10 mouse cellular contexts compared by ENCODE assay signal in the genomic region with DNA sequence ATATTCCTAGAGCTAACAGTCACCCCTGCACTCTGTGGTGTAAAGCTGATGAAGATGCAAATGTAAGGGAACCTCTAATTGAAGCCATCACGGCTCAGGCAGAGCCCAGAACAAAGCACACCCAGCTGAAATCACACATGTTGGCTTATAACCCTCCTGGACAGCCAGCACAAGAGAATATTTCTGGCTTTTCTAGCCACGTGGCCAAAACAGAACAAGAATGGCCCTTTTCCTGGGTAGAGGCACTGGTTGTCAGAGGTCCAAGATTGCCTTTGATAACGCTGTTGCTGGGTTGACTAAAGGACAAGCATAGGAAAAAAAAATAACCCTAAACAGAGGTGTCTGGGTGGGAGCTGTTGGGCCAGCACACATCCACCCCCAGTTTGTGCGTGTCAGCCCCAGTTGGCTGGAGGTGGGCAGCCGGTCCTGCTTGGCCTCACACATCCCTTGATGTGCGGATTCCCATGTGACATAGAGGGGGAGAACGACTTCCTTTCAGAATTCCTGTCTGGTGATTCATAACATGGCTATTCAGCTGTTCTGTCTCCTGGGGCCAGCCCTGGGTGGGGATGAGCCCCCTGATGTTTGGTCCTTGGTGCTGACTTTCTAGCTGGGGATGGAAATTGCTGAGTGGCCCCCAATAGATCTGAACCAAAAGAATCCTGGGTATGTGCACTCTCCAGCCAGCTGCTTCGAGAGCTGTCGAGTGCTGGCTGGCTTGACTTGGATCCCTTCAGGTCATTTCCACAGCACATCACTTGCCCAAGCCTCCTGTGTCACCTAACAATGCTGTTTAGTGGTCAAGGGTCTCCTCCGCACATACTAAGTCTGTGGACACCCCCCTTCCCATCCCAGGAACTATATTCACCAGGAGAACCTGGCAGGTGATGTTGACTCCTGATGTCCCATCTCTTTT.
DNase-seq lines count a peak whose midpoint lies in the region; ATAC-seq and TF ChIP-seq lines count a peak whose summit lies in the region.
"Had no signal": no experiment of that assay in that cellular context is flagged by ENCODE, and none has a peak within 500 bp of the region (broad histone marks: within the 10 kb centered on the region; RNA-seq: fewer than 3 reads in every experiment).

No protein-coding gene starts in this region.

- no peaks in the 10 kb centered on the region for H3K36me3 ChIP-seq in intestine, embryonic 14.5 days (ENCODE audit: control insufficient read depth, insufficient read depth, low read length)
- H3K36me3 ChIP-seq in intestine, postnatal 0 days (ENCODE audit: control insufficient read depth, insufficient read depth) = no peaks in the 10 kb centered on the region
- H3K36me3 ChIP-seq in heart, embryonic 10.5 days = no peaks in the 10 kb centered on the region
- no peaks in the 10 kb centered on the region for H3K36me3 ChIP-seq in kidney, postnatal 0 days (ENCODE audit: insufficient read depth, low read length)
- H3K36me3 ChIP-seq in stomach, embryonic 14.5 days (ENCODE audit: control insufficient read depth, insufficient read depth, low read length) = no peaks in the 10 kb centered on the region
- H3K36me3 ChIP-seq in midbrain, embryonic 13.5 days = no peaks in the 10 kb centered on the region
- H3K36me3 ChIP-seq: liver, embryonic 13.5 days; neural tube, embryonic 13.5 days had no signal

- no peak overlapping the region for H3K4me2 ChIP-seq in intestine, embryonic 14.5 days (ENCODE audit: low read length)
- H3K4me2 ChIP-seq in intestine, postnatal 0 days (replicated peaks; ENCODE audit: low read depth) = no peak overlapping the region
- no peak overlapping the region for H3K4me2 ChIP-seq in kidney, postnatal 0 days (ENCODE audit: low read length)
- no peak overlapping the region for H3K4me2 ChIP-seq in stomach, embryonic 14.5 days (replicated peaks; ENCODE audit: low read depth, low read length)
- H3K4me2 ChIP-seq in midbrain, embryonic 13.5 days (replicated peaks) = no peak overlapping the region
- H3K4me2 ChIP-seq: liver, embryonic 13.5 days; neural tube, embryonic 13.5 days had no signal

- H3K4me1 ChIP-seq in intestine, embryonic 14.5 days (replicated peaks; ENCODE audit: control insufficient read depth, insufficient read depth, low read length) = peaks cover 15% of the 10 kb centered on the region
- H3K4me1 ChIP-seq in intestine, postnatal 0 days (replicated peaks; ENCODE audit: control insufficient read depth, insufficient read depth, low read length) = no peaks in the 10 kb centered on the region
- H3K4me1 ChIP-seq in heart, embryonic 10.5 days = peaks cover 13% of the 10 kb centered on the region
- H3K4me1 ChIP-seq in kidney, postnatal 0 days (replicated peaks; ENCODE audit: insufficient read depth, low read length) = peaks cover 6% of the 10 kb centered on the region; the same call in 1 of the 2 replicates
- peaks cover 10% of the 10 kb centered on the region for H3K4me1 ChIP-seq in stomach, embryonic 14.5 days (ENCODE audit: control insufficient read depth, insufficient read depth, low read length)
- H3K4me1 ChIP-seq in midbrain, embryonic 13.5 days (replicated peaks) = no peaks in the 10 kb centered on the region
- H3K4me1 ChIP-seq: liver, embryonic 13.5 days; neural tube, embryonic 13.5 days had no signal

- no peaks in the 10 kb centered on the region for H3K9me3 ChIP-seq in intestine, embryonic 14.5 days (ENCODE audit: control insufficient read depth, low read length)
- H3K9me3 ChIP-seq in intestine, postnatal 0 days (ENCODE audit: control insufficient read depth) = no peaks in the 10 kb centered on the region
- no peaks in the 10 kb centered on the region for H3K9me3 ChIP-seq in heart, embryonic 10.5 days
- no peaks in the 10 kb centered on the region for H3K9me3 ChIP-seq in kidney, postnatal 0 days (replicated peaks; ENCODE audit: low read length)
- no peaks in the 10 kb centered on the region for H3K9me3 ChIP-seq in stomach, embryonic 14.5 days (ENCODE audit: control insufficient read depth, low read depth, low read length)
- H3K9me3 ChIP-seq in midbrain, embryonic 13.5 days = no peaks in the 10 kb centered on the region
- H3K9me3 ChIP-seq: liver, embryonic 13.5 days; neural tube, embryonic 13.5 days had no signal

- no peak overlapping the region for H3K4me3 ChIP-seq in intestine, embryonic 14.5 days (ENCODE audit: low read depth, low read length)
- H3K4me3 ChIP-seq in intestine, postnatal 0 days (ENCODE audit: low read depth, low read length) = no peak overlapping the region
- no peak overlapping the region for H3K4me3 ChIP-seq in heart, embryonic 10.5 days
- H3K4me3 ChIP-seq in kidney, postnatal 0 days (replicated peaks; ENCODE audit: low read depth, low read length) = no peak overlapping the region
- H3K4me3 ChIP-seq in stomach, embryonic 14.5 days (ENCODE audit: low read depth, low read length) = no peak overlapping the region
- H3K4me3 ChIP-seq in midbrain, embryonic 13.5 days (replicated peaks) = no peak overlapping the region
- H3K4me3 ChIP-seq: liver, embryonic 13.5 days; neural tube, embryonic 13.5 days had no signal

- peak overlapping the region; percentile 44 for H3K27ac ChIP-seq in intestine, embryonic 14.5 days (ENCODE audit: low read depth)
- H3K27ac ChIP-seq in intestine, postnatal 0 days (ENCODE audit: low read depth, low read length) = no peak overlapping the region
- H3K27ac ChIP-seq in heart, embryonic 10.5 days = peak overlapping the region; percentile 31; the same call in 1 of the 2 replicates
- H3K27ac ChIP-seq in kidney, postnatal 0 days = peak overlapping the region; percentile 51
- peak overlapping the region; percentile 23; the same call in 1 of the 2 replicates for H3K27ac ChIP-seq in stomach, embryonic 14.5 days (ENCODE audit: low read length)
- H3K27ac ChIP-seq in midbrain, embryonic 13.5 days = no peak overlapping the region
- H3K27ac ChIP-seq: liver, embryonic 13.5 days; neural tube, embryonic 13.5 days had no signal

- TF ChIP-seq CTCF in intestine, postnatal 0 days (IDR thresholded peaks at IDR 0.05; ENCODE audit: low read depth) = no peak
- no peak for TF ChIP-seq CTCF in kidney, postnatal 0 days (IDR thresholded peaks at IDR 0.05; ENCODE audit: low read depth)

- peak; percentile 56 for DNase-seq in intestine, embryonic 14.5 days (ENCODE audit: low spot score)
- no peak for DNase-seq in heart, embryonic 10.5 days (ENCODE audit: low spot score)
- DNase-seq in kidney, postnatal 0 days (ENCODE audit: low spot score) = peak; percentile 76
- no peak for DNase-seq in natural killer cell, adult 2 months (ENCODE audit: low spot score in 2 of 2)
- no peak for DNase-seq in spleen, adult 18-20 months
- DNase-seq: liver, embryonic 13.5 days had no signal

- WGBS in intestine, embryonic 14.5 days = 41% methylated on average over 10 of the region's 10 CpGs
- WGBS in intestine, postnatal 0 days = 50% methylated on average over 10 of the region's 10 CpGs
- 38% methylated on average over 10 of the region's 10 CpGs for WGBS in heart, embryonic 10.5 days
- 38% methylated on average over 10 of the region's 10 CpGs for WGBS in kidney, postnatal 0 days
- 46% methylated on average over 10 of the region's 10 CpGs for WGBS in stomach, embryonic 14.5 days
- whole genome bisulfite sequencing in midbrain, embryonic 13.5 days = 79% methylated on average over 10 of the region's 10 CpGs

- no peak overlapping the region for H3K9ac ChIP-seq in intestine, embryonic 14.5 days (ENCODE audit: low read length)
- H3K9ac ChIP-seq in intestine, postnatal 0 days (ENCODE audit: low read depth, low read length) = no peak overlapping the region
- H3K9ac ChIP-seq in kidney, postnatal 0 days (ENCODE audit: low read depth, low read length) = no peak overlapping the region
- no peak overlapping the region for H3K9ac ChIP-seq in stomach, embryonic 14.5 days (replicated peaks; ENCODE audit: low read depth, low read length)
- no peak overlapping the region for H3K9ac ChIP-seq in midbrain, embryonic 13.5 days (replicated peaks)
- H3K9ac ChIP-seq: liver, embryonic 13.5 days; neural tube, embryonic 13.5 days had no signal

- H3K27me3 ChIP-seq in intestine, embryonic 14.5 days (replicated peaks; ENCODE audit: control insufficient read depth, insufficient read depth, low read length) = no peaks in the 10 kb centered on the region
- H3K27me3 ChIP-seq in intestine, postnatal 0 days (replicated peaks; ENCODE audit: control insufficient read depth, insufficient read depth, low read length) = no peaks in the 10 kb centered on the region
- no peaks in the 10 kb centered on the region for H3K27me3 ChIP-seq in heart, embryonic 10.5 days (ENCODE audit: insufficient read depth, poor library complexity, severe bottlenecking)
- H3K27me3 ChIP-seq in kidney, postnatal 0 days (ENCODE audit: insufficient read depth, low read length) = no peaks in the 10 kb centered on the region
- H3K27me3 ChIP-seq in stomach, embryonic 14.5 days (ENCODE audit: control insufficient read depth, insufficient read depth, low read length) = no peaks in the 10 kb centered on the region
- H3K27me3 ChIP-seq in midbrain, embryonic 13.5 days = no peaks in the 10 kb centered on the region
- H3K27me3 ChIP-seq: liver, embryonic 13.5 days; neural tube, embryonic 13.5 days had no signal

- 0 out of 2 replicates have a peak, but pooled peaks have one; percentile 52 for ATAC-seq in intestine, embryonic 14.5 days (replicated peaks; ENCODE audit: low FRiP score, low TSS enrichment, low read depth)
- no peak for ATAC-seq in intestine, postnatal 0 days
- ATAC-seq in kidney, postnatal 0 days (replicated peaks; ENCODE audit: low FRiP score, low read depth) = peak; percentile 67
- ATAC-seq in stomach, embryonic 14.5 days (ENCODE audit: insufficient number of reproducible peaks, insufficient read depth, low FRiP score, low read depth) = no peak; the same call in 1 of the 2 replicates
- no peak for ATAC-seq in midbrain, embryonic 13.5 days

Comparison
In these comparisons a context has a peak if more than half of its experiments do, and no peak if none do; other contexts are left out.
1. ATAC-seq: peak in intestine, embryonic 14.5 days (single experiment) and kidney, postnatal 0 days (single experiment); none in intestine, postnatal 0 days (single experiment), stomach, embryonic 14.5 days (single experiment) and midbrain, embryonic 13.5 days (single experiment).
2. H3K27ac ChIP-seq: peak in intestine, embryonic 14.5 days (single experiment), heart, embryonic 10.5 days (single experiment), kidney, postnatal 0 days (single experiment) and stomach, embryonic 14.5 days (single experiment); none in intestine, postnatal 0 days (single experiment) and midbrain, embryonic 13.5 days (single experiment).
3. DNase-seq: peak in intestine, embryonic 14.5 days (single experiment) and kidney, postnatal 0 days (single experiment); none in heart, embryonic 10.5 days (single experiment), natural killer cell, adult 2 months (0 of 2) and spleen, adult 18-20 months (0 of 2).